Mouse (Mus musculus): ENCODE results near the gene Arhgap4.

DNA sequence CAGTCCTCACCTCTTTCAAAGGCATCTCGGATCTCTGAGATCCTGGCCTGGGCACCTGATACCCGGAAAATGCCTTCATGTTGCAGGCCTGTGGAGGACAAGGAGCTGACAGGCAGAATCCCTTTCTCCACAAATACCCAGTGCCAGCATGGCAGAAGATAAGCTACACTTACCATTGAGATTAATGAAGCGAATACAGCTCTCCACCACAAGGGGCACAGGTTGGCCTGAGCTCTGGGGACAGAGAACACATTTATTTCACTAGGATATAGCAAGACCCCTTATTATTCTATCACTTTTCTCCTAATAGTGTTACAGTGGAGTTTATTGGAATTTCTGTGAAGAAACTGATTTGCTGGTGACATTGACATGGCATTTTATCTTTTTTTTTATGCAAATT, 23.7 kb downstream of the Arhgap4 start:
- TF ChIP-seq CTCF (IDR thresholded peaks at IDR 0.05) (peak; percentile 36), POLR2A (IDR thresholded peaks at IDR 0.05; ENCODE audit: insufficient read depth, low read depth, low read length) (no peak)
